Mouse (Mus musculus) forebrain, postnatal 0 days (tissue): ENCODE measurements around the gene Mmadhc. TPM values are rescaled to one million over a fixed set of nuclear protein-coding genes. Genes with fewer than 3 reads are reported as not detected.

ENCODE experiments used
- ATAC-seq: fragments of 200-750 bp; cut with Nextera tagmentation; 2 replicates; pipeline ENCODE4 v1.8.0; 2017; ENCODE audit warnings: mild to moderate bottlenecking, moderate library complexity
- DNase-seq: peaks from one replicate; pipeline ENCODE4 v3.0.0-alpha.2; 2015
- H3K27ac ChIP-seq: fragments of 300-500 bp; sonication (generic); 2 replicates; pipeline ENCODE4 v1.5.1; 2014; ENCODE audit warnings: low read depth, mild to moderate bottlenecking, antibody characterized with exemption, low read length, moderate library complexity, mixed read lengths
- H3K27me3 ChIP-seq: fragments of 300-500 bp; sonication (generic); 2 replicates; pipeline ENCODE4 v1.6.1; 2014; ENCODE audit warnings: mild to moderate bottlenecking, low read length, mixed read lengths; ENCODE audit not compliant: insufficient read depth
- H3K36me3 ChIP-seq: fragments of 300-500 bp; sonication (generic); 2 replicates; pipeline ENCODE4 v1.6.1; 2014; ENCODE audit warnings: mild to moderate bottlenecking, moderate library complexity; ENCODE audit not compliant: insufficient read depth
- H3K4me1 ChIP-seq: fragments of 300-500 bp; sonication (generic); 2 replicates; pipeline ENCODE4 v1.6.1; 2014; ENCODE audit warnings: antibody characterized with exemption; ENCODE audit not compliant: insufficient read depth
- H3K4me2 ChIP-seq: fragments of 300-500 bp; sonication (generic); 2 replicates; pipeline ENCODE4 v1.6.1; 2014; ENCODE audit warnings: low read depth, mild to moderate bottlenecking, moderate library complexity
- H3K4me3 ChIP-seq: fragments of 300-500 bp; sonication (generic); 2 replicates; pipeline ENCODE4 v1.5.1; 2014; ENCODE audit warnings: low read depth, low read length, mixed read lengths
- H3K9ac ChIP-seq: fragments of 300-500 bp; sonication (generic); 2 replicates; pipeline ENCODE4 v1.6.1; 2014; ENCODE audit warnings: mild to moderate bottlenecking
- H3K9me3 ChIP-seq: fragments of 300-500 bp; sonication (generic); 2 replicates; pipeline ENCODE4 v1.6.1; 2016; ENCODE audit warnings: low read length
- CTCF ChIP-seq: sonication (generic); IDR thresholded peaks from 2 replicates; pipeline ENCODE4 v1.5.1; 2016; ENCODE audit warnings: antibody characterized with exemption, control low read depth, low read depth
- WGBS: fragments of 180-500 bp; shearing (Covaris S2); extraction: QIAGEN DNeasy Blood & Tissue Kit; methylation state at CpG from one replicate; pipeline ENCODE4 v1.1.7; 2014; 5-methylcytosine and 5-hydroxymethylcytosine counted together
- polyA plus RNA-seq: library from polyadenylated mRNA; unstranded; fragments of >200 nt; fragmentation: Nextera tagmentation; extraction: Ambion mirVana; gene quantifications from 2 replicates; pipeline ENCODE4 v1.2.1, GENCODE M21; 2015
- total RNA-seq: library from RNA; depleted of rRNA; stranded (reverse); fragments of >200 nt; gene quantifications from 2 replicates; pipeline ENCODE4 v1.2.3, GENCODE M21; 2014

Mmadhc gene
- total and polyA plus RNA-seq, 2 experiments from 2014 or later, result 60.0 to 132 TPM

DNA sequence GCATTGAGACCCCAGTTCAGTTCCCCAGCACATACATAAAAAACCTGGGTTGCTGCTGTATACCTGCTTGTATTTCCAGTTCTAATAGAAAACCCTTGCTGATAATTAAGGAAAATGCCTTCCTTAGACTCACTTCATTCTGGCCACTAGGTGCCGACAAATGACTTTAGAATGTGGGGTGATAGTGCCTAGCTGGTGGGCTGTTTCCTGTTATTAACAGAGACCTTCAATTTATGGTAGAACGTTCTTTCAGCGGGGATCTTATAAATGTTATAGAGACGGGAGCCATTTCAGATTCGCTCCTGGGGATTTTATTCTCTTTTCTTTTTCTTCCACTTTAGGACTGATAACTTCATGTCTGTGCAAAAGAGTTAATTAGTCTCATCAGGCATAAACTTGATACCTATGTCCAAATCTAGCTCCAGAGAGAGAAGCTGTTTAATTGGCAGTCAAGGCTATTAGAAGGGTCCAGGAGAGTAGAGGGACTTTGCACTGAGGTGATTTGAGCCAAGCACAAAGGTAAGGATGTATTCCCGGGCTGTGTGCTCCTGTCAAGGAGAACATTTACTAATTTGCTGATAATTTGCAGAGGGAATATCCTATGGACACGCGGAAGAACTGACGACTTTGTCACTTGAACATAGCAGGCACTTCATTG is 10.2 kb upstream of the Mmadhc start:
- TF ChIP-seq CTCF, result peak; percentile 93
- Histone ChIP-seq H3K27ac (no peak overlapping the region), H3K9ac (no peak overlapping the region), H3K4me3 (no peak overlapping the region), H3K36me3 (no peaks in the 10 kb centered on the region), H3K27me3 (no peaks in the 10 kb centered on the region), H3K4me2 (no peak overlapping the region), H3K4me1 (no peaks in the 10 kb centered on the region), H3K9me3 (no peaks in the 10 kb centered on the region)
- ATAC-seq (peak; percentile 83), DNase-seq (peak; percentile 89)
- 41% methylated on average over 9 of the region's 9 CpGs for WGBS

DNA sequence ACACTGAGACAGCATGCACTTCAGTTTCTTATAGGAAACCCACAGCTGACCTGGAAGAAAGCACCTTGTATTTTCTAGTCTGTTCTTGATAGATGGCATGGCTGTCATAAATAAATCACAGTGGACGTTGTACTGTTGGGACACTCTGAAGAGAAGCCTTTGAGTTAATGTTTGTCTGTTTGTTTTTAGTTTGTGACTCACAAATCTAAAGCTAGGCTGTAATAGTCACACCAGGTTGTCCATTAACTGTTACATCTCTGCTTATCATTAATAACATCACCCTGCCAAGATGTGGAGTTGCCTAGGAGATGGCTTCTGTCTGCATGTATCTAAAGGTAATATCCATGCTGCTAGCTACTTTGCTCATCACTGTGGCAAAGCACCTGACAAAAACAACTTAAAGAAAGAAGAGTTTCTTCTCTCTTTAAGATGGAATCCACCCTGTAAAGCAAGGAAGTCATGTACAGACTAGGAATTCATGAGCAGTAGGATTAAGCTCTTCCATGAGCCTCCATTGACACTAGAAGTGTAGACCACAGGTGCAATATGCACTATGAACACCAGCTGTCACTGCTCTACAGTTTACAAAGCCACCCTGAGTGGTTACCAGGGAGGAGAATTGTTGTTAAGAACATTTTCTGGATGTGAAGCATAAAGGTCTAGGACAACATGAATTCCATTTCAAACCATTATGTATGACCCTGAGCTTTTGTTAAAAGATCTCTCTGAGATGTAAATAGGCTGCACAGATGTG is 8.4 kb upstream of the Mmadhc start:
- Histone ChIP-seq H3K36me3 (no peaks in the 10 kb centered on the region), H3K4me1 (no peaks in the 10 kb centered on the region), H3K4me3 (no peak overlapping the region), H3K27ac (no peak overlapping the region), H3K9ac (no peak overlapping the region), H3K9me3 (no peaks in the 10 kb centered on the region), H3K27me3 (no peaks in the 10 kb centered on the region), H3K4me2 (no peak overlapping the region)
- whole genome bisulfite sequencing, result 90% methylated on average over 1 of the region's 1 CpGs
- DNase-seq, result peak; percentile 72
- peak; percentile 81 for ATAC-seq
- peak; percentile 84 for TF ChIP-seq CTCF

DNA sequence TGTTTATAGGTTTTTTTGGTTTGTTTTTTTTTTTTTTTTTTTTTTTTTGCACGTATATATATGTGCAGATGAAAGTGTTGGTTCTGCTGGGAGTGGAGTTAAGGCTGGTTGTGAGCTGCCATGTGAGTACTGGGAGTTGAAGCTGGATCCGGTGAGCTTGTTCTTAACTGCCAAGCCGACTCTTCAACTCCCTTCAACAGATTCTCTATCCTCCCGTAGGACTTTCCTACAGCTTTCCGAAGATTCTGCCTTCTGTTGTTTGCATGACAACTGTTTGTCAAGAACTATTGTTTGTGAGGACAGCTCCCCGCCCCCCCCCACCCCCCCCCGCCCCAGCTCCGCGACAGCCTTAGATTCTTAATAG is 368 bp upstream of the Mmadhc start:
- no peak for ATAC-seq
- Histone ChIP-seq H3K27ac (no peak overlapping the region), H3K4me3 (peak overlapping the region; percentile 86), H3K9ac (no peak overlapping the region), H3K4me1 (peaks cover 16% of the 10 kb centered on the region), H3K27me3 (no peaks in the 10 kb centered on the region), H3K9me3 (no peaks in the 10 kb centered on the region), H3K36me3 (no peaks in the 10 kb centered on the region), H3K4me2 (peak overlapping the region; percentile 51)
- 3% methylated on average over 9 of the region's 9 CpGs for WGBS
- no peak for DNase-seq
- TF ChIP-seq CTCF, result no peak

DNA sequence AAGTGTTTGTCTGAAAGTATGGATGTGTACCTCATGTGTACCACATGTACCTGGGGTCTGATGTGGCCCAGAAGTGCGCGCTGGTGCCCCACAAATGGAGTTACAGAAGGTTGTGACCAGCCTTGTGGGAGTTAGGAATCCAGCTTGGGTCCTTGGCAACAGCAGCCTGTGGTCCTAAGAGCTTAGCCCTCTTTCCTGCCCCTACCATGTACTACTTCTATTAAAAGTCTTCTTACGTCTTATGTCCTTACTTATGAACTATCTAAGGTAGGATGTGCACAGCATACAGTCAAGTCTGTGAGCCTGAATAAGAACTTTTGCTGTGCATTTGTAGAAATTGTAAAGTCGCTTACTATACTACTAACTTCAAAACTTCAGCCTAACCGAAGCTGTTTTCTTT is 1.0 kb downstream of the Mmadhc start:
- Histone ChIP-seq H3K4me3 (peak overlapping the region; percentile 86), H3K36me3 (peaks cover 7% of the 10 kb centered on the region; the same call in 1 of the 2 replicates), H3K4me2 (peak overlapping the region; percentile 51), H3K27me3 (no peaks in the 10 kb centered on the region), H3K9ac (no peak overlapping the region), H3K27ac (no peak overlapping the region), H3K4me1 (peaks cover 16% of the 10 kb centered on the region), H3K9me3 (no peaks in the 10 kb centered on the region)
- DNase-seq (no peak), ATAC-seq (no peak)
- WGBS, result 33% methylated on average over 5 of the region's 5 CpGs
- no peak for TF ChIP-seq CTCF

DNA sequence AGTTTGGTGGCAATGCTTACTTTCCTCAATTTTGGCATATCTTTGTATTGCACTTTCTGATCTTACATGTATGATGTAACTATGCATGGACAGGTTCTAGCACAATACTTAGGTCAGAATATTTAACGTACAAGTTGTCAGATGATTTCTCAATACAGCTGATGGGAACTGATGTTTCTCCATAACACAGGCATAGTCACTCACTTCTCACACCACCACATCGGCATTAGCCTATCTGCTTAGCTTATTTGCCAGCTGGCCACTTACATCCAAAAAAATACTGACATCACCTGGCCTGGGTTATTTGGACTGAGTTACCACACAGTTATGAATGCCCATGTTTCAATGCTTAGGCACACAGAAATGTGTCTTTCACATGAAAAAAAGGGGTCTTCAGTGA is 2.5 kb downstream of the Mmadhc start:
- TF ChIP-seq CTCF, result no peak
- Histone ChIP-seq H3K9ac (no peak overlapping the region), H3K4me1 (peaks cover 16% of the 10 kb centered on the region), H3K4me3 (no peak overlapping the region), H3K36me3 (peaks cover 11% of the 10 kb centered on the region), H3K27me3 (no peaks in the 10 kb centered on the region), H3K27ac (no peak overlapping the region), H3K4me2 (no peak overlapping the region), H3K9me3 (no peaks in the 10 kb centered on the region)
- WGBS, result 86% methylated on average over 2 of the region's 2 CpGs
- ATAC-seq, result no peak
- no peak for DNase-seq

DNA sequence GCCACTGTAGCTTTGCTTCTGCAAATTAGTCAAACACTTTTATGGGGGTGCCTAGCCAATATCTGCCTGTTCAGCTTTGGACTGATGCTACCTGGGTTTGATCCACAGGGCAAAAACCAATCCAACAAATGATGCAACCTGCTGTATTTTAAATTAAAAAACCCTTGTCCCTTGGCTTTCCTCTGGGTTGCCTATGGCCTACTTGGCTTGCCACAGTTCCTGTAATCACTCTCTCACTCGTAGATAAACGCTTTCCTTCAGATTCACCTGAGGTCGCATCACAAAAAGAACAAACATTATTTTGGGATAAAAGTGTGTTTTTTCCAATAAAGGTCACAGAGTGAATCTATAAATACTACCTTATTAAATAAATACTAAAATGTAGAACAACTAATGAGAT is 3.0 kb downstream of the Mmadhc start:
- H3K9me3 ChIP-seq, result no peaks in the 10 kb centered on the region
- no peak for ATAC-seq
- TF ChIP-seq CTCF, result no peak
- no peak overlapping the region for H3K4me2 ChIP-seq
- no peak for DNase-seq
- peaks cover 11% of the 10 kb centered on the region for H3K36me3 ChIP-seq
- 84% methylated on average over 3 of the region's 3 CpGs for WGBS
- H3K9ac ChIP-seq, result no peak overlapping the region
- no peak overlapping the region for H3K4me3 ChIP-seq
- no peak overlapping the region for H3K27ac ChIP-seq
- peaks cover 16% of the 10 kb centered on the region for H3K4me1 ChIP-seq
- no peaks in the 10 kb centered on the region for H3K27me3 ChIP-seq

DNA sequence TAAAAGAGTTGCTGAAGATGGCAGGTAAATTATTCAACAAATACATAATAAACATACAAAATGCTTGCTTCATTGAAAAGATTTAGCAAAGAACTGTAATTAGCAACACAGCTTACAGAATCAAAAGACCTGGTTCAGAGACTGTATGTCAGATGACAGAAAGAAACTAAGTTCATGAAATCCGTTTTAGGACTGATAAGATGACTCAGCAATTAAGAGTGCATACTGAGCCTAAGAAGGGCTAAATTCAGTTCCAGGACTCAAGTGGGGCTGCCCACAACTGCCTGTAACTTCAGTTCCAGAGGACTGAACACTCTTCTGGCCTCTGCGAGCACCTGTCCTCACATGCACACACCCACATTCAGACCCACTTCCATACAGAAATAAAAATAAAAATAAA is 4.7 kb downstream of the Mmadhc start:
- ATAC-seq (no peak), DNase-seq (no peak)
- Histone ChIP-seq H3K36me3 (peaks cover 25% of the 10 kb centered on the region), H3K4me3 (no peak overlapping the region), H3K9ac (no peak overlapping the region), H3K27ac (no peak overlapping the region), H3K4me2 (no peak overlapping the region), H3K9me3 (no peaks in the 10 kb centered on the region), H3K27me3 (no peaks in the 10 kb centered on the region), H3K4me1 (peaks cover 16% of the 10 kb centered on the region)
- no peak for TF ChIP-seq CTCF
- 72% methylated on average over 2 of the region's 2 CpGs for WGBS
